Mouse (Mus musculus) urinary bladder, adult 18-20 months (tissue): Measurements from ENCODE around the gene Myh1.

Experiments used
- DNase-seq, 2 experiments: peaks; one replicate each; pipeline ENCODE4 v3.0.0; 2022; ENCODE audit warnings: low spot score in 2 of 2, mixed read lengths in 2 of 2

The Myh1 gene

GRCm38 (mm10) chr11:67199752-67200151 is at the start of gene Myh1:
Gene Myh1 (plus strand): TSS chr11:67200052.
- DNase-seq: no peak

- no peak for DNase-seq
Observed at GRCm38 (mm10) chr11:67150237-67150636, 49.6 kb upstream of the Myh1 start.

GRCm38 (mm10) chr11:67151159-67151558 is 48.7 kb upstream of the Myh1 start:
- DNase-seq: no peak

GRCm38 (mm10) chr11:67151651-67152630 is 47.9 kb upstream of the Myh1 start:
- no peak for DNase-seq

- DNase-seq: no peak
Observed at GRCm38 (mm10) chr11:67153123-67153522, 46.7 kb upstream of the Myh1 start.

GRCm38 (mm10) chr11:67153843-67154242 is 46.0 kb upstream of the Myh1 start:
- no peak for DNase-seq

GRCm38 (mm10) chr11:67155650-67156049 is 44.2 kb upstream of the Myh1 start:
- DNase-seq: no peak

- DNase-seq: no peak
Observed at GRCm38 (mm10) chr11:67160131-67160530, 39.7 kb upstream of the Myh1 start.

- no peak for DNase-seq
Observed at GRCm38 (mm10) chr11:67163701-67164100, 36.2 kb upstream of the Myh1 start.

- DNase-seq: no peak
Observed at GRCm38 (mm10) chr11:67164851-67165250, 35.0 kb upstream of the Myh1 start.

- no peak for DNase-seq
Observed at GRCm38 (mm10) chr11:67169301-67169700, 30.6 kb upstream of the Myh1 start.

GRCm38 (mm10) chr11:67170727-67171126 is 29.1 kb upstream of the Myh1 start, which contains the start of gene Myh2:
Gene Myh2 (plus strand): TSS chr11:67171027.
- no peak for DNase-seq

GRCm38 (mm10) chr11:67172439-67172838 is 27.4 kb upstream of the Myh1 start:
- DNase-seq: no peak

GRCm38 (mm10) chr11:67176376-67176775 is 23.5 kb upstream of the Myh1 start:
- DNase-seq: no peak

- DNase-seq: no peak
Observed at GRCm38 (mm10) chr11:67190316-67190715, 9.5 kb upstream of the Myh1 start.

GRCm38 (mm10) chr11:67190814-67191213 is 9.0 kb upstream of the Myh1 start:
- DNase-seq: no peak

- DNase-seq: no peak
Observed at GRCm38 (mm10) chr11:67191496-67191895, 8.4 kb upstream of the Myh1 start.

GRCm38 (mm10) chr11:67199321-67199720 is 531 bp upstream of the Myh1 start:
- no peak for DNase-seq

GRCm38 (mm10) chr11:67204766-67205165 is 4.9 kb downstream of the Myh1 start:
- DNase-seq: no peak

GRCm38 (mm10) chr11:67221803-67222202 is 22.0 kb downstream of the Myh1 start:
- no peak for DNase-seq

GRCm38 (mm10) chr11:67224466-67224865 is 24.6 kb downstream of the Myh1 start:
- no peak for DNase-seq

- no peak for DNase-seq
Observed at GRCm38 (mm10) chr11:67228731-67229130, 28.9 kb downstream of the Myh1 start.

- DNase-seq: no peak
Observed at GRCm38 (mm10) chr11:67229166-67229565, 29.3 kb downstream of the Myh1 start.
